Mouse (Mus musculus) spleen, adult 2 months (tissue): ENCODE measurements around the gene Donson.

Source experiments
- CTCF ChIP-seq: fragments of 200-500 bp; IDR thresholded peaks from 2 replicates; pipeline ENCODE4 v1.5.1; 2011; ENCODE audit warnings: mild to moderate bottlenecking, inconsistent platforms; ENCODE audit not compliant: insufficient read depth, insufficient read length, insufficient replicate concordance; ENCODE audit errors: extremely low read depth
- POLR2A ChIP-seq: fragments of 200-500 bp; IDR thresholded peaks from 2 replicates; pipeline ENCODE4 v1.6.1; 2011; ENCODE audit warnings: low read depth, low read length, inconsistent platforms

DNA sequence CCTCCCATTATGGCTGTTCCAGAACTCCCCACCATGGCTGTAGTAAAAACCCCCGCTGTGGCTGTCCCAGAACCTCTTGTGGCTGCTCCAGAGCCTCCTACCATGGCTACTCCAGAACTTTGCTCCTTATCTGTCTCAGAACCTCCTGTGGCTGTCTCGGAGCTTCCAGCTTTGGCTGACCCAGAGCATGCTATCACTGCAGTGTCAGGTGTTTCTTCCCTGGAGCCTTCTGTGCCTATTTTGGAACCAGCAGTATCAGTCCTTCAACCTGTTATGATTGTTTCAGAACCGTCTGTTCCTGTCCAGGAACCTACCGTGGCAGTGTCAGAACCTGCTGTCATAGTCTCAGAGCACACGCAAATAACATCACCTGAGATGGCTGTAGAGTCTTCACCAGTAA, 30.1 kb downstream of the Donson start:
- TF ChIP-seq CTCF (no peak), POLR2A (no peak)
